Mouse (Mus musculus) limb, embryonic 10.5 days (tissue): ENCODE data around the gene Fdps. TPM values are rescaled to one million over a fixed set of nuclear protein-coding genes. Genes with fewer than 3 reads are reported as not detected.
"Not testable (repeated sequence)": the region's sequence is repeated elsewhere in the genome, so short reads cannot be mapped to it uniquely, and the experiment has no call there.

ENCODE experiments used
- DNase-seq: peaks from one replicate; pipeline ENCODE4 v3.0.0-alpha.2; 2017; ENCODE audit warnings: low spot score
- H3K27ac ChIP-seq: fragments of 300-500 bp; sonication (generic); 2 replicates; pipeline ENCODE4 v1.5.1; 2016; ENCODE audit warnings: mild to moderate bottlenecking
- H3K27me3 ChIP-seq: fragments of 300-500 bp; sonication (generic); 2 replicates; pipeline ENCODE4 v1.6.1; 2016; ENCODE audit warnings: low read depth, mild to moderate bottlenecking; ENCODE audit not compliant: poor library complexity, severe bottlenecking
- H3K36me3 ChIP-seq: fragments of 300-500 bp; sonication (generic); 2 replicates; pipeline ENCODE4 v1.6.1; 2016; ENCODE audit warnings: mild to moderate bottlenecking, moderate library complexity
- H3K4me1 ChIP-seq: fragments of 300-500 bp; sonication (generic); 2 replicates; pipeline ENCODE4 v1.6.1; 2016
- H3K4me3 ChIP-seq: fragments of 300-500 bp; sonication (generic); 2 replicates; pipeline ENCODE4 v1.5.1; 2016; ENCODE audit warnings: mild to moderate bottlenecking, moderate library complexity
- H3K9me3 ChIP-seq: fragments of 300-500 bp; sonication (generic); replicated peaks from 2 replicates; pipeline ENCODE4 v1.6.1; 2016; ENCODE audit warnings: mild to moderate bottlenecking
- WGBS: fragments of 180-500 bp; shearing (Covaris S2); methylation state at CpG from one replicate; pipeline ENCODE4 v1.1.7; 2016; 5-methylcytosine and 5-hydroxymethylcytosine counted together
- polyA plus RNA-seq: library from polyadenylated mRNA; unstranded; fragments of >200 nt; fragmentation: Nextera tagmentation; extraction: Ambion mirVana; gene quantifications from 2 replicates; pipeline ENCODE4 v1.2.1, GENCODE M21; 2016

Gene Fdps
- polyA plus RNA-seq, 1 experiment from 2014 or later = 361 TPM

GRCm38 (mm10) chr3:89093175-89093574, 8.6 kb downstream of the Fdps start, which contains the start of gene Rusc1:
Gene Rusc1 (minus strand): TSS chr3:89093311.
- peaks cover 66% of the 10 kb centered on the region for H3K27me3 ChIP-seq
- DNase-seq = peak; percentile 77
- peak within 1 kb of the TSS; percentile 73 for H3K4me3 ChIP-seq
- peaks cover 49% of the 10 kb centered on the region for H3K36me3 ChIP-seq
- H3K27ac ChIP-seq = no peak within 1 kb of the TSS
- peaks cover 64% of the 10 kb centered on the region for H3K4me1 ChIP-seq
- 1% methylated on average over 18 of the region's 18 CpGs for WGBS
- H3K9me3 ChIP-seq = no peaks in the 10 kb centered on the region

GRCm38 (mm10) chr3:89092509-89093090, 9.2 kb downstream of the Fdps start:
- peak overlapping the region; percentile 73 for H3K4me3 ChIP-seq
- no peak overlapping the region for H3K27ac ChIP-seq
- peaks cover 72% of the 10 kb centered on the region for H3K27me3 ChIP-seq
- H3K36me3 ChIP-seq = peaks cover 43% of the 10 kb centered on the region
- H3K9me3 ChIP-seq = no peaks in the 10 kb centered on the region
- 16% methylated on average over 11 of the region's 11 CpGs for WGBS
- H3K4me1 ChIP-seq = peaks cover 70% of the 10 kb centered on the region
- DNase-seq = no peak

DNA sequence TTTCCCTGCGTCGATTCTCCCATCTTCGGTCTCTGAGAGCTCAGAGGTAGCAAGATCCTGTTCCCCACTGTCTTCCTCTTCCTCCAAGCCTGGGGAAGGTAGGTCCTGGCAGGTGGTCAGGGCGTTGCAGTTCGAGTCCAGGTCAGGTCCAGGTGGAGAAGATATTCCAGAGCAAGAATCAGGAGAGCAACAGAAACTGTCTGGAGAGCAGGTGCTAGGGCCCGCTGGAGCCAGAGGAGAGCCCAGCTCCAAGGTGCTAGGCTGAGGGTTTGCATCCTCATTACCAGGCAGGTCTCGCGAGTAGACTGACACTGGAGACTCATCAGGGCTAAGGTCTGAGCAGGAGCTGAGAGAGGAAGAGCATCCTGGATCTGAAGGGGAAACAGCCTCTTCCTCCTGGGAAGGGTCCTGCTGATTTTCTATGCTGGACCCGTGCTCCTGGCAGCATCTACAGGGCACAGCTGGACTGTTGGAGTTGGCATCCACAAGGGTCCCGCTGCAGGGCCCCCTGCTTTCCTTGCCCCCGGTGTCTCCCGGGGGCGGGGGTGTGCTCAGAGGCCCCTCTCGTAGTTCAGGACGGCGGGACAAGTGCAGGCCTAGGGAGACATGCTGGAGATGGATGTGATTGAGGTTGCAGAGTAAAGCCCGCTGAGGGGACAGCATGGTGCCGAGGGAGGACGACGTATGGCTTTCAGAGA, 9.8 kb downstream of the Fdps start:
- Histone ChIP-seq H3K4me3 (peak overlapping the region; percentile 73), H3K4me1 (peaks cover 74% of the 10 kb centered on the region), H3K36me3 (peaks cover 37% of the 10 kb centered on the region), H3K27me3 (peaks cover 73% of the 10 kb centered on the region), H3K27ac (no peak overlapping the region), H3K9me3 (no peaks in the 10 kb centered on the region)
- DNase-seq = no peak
- 7% methylated on average over 20 of the region's 20 CpGs for WGBS

DNA sequence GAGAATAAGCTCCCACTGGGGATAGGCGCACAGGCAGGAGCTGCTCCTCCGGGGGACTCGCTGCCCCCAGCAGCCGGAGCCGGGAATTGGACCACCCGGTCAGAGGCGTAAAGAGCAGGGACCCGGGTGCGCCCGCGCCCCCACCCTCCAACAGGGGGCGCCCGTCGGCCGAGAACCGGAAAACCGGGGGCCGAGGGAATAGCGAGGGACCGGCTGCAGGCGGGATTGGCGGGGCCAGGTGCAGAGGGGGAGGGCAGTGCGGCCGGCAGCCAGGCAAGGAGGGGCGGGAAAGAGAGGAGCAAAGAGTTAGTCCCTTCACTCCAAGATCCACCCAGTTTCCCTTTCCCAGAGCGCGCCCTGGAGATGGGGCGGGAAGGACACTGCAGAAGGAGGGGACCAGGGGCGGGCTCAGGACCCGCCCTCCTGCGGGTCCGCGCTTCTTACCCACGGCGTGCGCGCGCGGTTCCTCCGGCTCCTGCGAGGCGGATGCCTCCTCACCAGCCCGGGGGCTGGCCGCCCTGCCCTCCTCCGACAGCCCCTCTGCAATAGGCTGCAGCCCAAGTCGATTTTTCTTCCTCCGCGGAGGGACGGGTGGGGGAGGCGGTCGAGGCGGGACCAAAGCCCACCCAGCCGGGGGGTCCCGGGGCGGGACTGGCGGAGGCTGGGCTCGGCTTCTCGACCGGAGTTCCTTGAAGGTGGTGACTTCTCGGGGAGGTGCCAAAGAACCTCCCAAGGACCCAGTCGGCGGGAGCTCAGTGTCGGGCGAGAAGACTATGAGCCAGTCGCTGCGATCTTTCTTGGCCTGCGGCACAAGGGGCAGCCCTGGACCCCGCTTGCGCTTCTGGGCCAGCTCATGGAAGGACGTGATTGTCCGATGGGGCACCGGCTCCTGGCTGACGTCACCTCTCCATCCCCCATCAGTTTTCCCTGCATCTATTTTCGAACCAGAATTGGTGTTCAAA, 10.8 kb downstream of the Fdps start:
- Histone ChIP-seq H3K27me3 (peaks cover 73% of the 10 kb centered on the region), H3K4me3 (peak overlapping the region; percentile 73), H3K27ac (peak overlapping the region; percentile 86), H3K36me3 (peaks cover 30% of the 10 kb centered on the region), H3K9me3 (no peaks in the 10 kb centered on the region), H3K4me1 (peaks cover 71% of the 10 kb centered on the region)
- WGBS = under 1% methylated on average over 69 of the region's 74 CpGs
- peak; percentile 93 for DNase-seq

DNA sequence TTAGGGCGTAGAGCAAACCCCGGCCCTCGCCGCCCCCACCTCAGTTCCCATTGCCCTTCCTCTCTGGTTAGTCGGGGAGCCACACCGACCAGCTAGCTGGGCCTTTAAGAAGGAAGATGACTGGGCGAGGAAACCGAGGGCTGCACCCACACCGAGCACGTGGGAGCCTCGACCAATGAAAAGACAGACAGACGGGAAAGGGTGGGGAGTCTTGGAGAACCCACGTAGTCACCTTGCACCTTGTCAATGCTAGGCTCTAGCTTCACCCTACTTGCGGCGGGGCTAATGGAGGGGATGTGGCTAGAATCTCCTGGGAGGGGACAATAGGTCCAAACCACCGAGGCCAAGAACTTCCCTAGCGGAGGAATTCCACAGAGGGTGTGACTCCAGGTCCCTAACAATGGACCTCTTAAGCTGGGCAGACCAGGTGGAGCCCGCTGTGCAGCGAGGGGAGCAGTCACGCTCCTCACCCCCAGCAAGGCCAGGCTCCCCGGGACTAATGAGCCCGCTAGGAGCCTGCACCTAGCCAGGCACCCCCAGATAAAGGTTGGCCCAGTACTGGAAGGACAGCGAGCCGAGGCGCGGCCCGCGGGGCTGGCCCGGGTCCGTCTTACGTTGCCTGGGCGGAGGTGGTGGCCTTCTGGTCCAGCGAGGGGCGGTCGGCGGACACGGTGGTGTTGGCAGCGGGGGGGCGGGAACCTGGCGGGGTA, 11.7 kb downstream of the Fdps start:
- Histone ChIP-seq H3K27me3 (peaks cover 72% of the 10 kb centered on the region), H3K9me3 (no peaks in the 10 kb centered on the region), H3K4me3 (peak overlapping the region; percentile 73), H3K4me1 (peaks cover 71% of the 10 kb centered on the region), H3K36me3 (peaks cover 24% of the 10 kb centered on the region), H3K27ac (peak overlapping the region; percentile 86)
- under 1% methylated on average over 39 of the region's 40 CpGs for WGBS
- DNase-seq = peak; percentile 82

DNA sequence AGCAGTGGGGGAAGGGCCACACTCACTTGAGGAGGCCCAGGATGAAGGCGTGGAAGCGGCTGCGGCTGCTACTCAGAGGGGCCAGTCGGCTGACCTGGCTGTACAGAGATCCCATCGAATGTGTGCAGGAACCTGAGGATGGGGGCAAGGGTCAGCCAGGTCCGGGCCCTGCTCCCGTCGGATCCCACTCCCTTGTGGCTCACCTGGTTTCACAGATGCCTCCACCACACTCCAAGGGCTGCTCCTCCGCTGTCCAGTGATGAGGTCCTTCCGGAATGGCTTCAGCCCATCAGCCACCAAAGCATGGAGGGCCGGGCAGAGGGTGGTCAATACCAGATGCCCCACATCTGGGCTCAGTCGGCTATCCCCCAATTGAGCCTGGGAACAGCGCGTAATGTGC, 12.8 kb downstream of the Fdps start:
- 56% methylated on average over 14 of the region's 14 CpGs for WGBS
- Histone ChIP-seq H3K27ac (peak overlapping the region; percentile 26; the same call in 1 of the 2 replicates), H3K36me3 (peaks cover 21% of the 10 kb centered on the region), H3K4me1 (peaks cover 67% of the 10 kb centered on the region), H3K4me3 (peak overlapping the region; percentile 73), H3K9me3 (no peaks in the 10 kb centered on the region), H3K27me3 (peaks cover 61% of the 10 kb centered on the region)
- no peak for DNase-seq

DNA sequence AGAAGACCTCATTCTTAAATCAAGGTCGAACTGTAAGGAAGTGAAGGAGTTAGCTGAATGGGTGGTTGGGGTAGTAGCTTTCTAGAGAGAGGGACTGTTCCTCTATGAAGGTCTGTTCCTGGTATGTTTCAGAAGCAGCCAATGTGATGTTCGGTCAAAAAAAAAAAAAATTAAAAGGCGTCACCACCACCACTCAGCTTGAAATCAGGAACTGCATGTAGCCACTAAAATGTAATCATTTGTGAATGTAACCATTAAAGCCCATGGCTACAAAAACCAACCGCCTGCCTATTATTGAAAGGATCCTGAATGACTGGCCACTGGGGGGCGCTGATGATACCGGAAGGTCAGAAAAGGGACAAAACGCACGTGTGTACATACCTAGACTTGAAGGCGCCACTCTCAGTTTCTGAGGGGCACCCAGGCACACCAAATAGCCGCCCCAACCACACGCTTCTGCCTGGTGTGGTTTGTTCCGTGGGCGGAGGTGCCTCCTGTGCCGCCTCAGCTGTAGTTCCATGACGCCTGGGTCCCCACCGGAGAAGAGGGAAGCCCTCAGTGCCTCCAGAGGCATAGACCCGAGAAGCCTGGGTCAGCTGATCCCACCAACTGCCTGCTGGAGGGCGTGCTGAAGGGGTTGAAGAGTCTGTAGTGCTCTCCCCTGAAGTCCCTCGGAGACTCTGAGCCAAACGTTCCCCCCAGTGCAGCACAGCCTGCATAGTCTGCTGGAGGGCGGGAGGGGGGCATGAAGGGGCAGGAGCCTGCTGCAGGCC, 14.2 kb downstream of the Fdps start:
- Histone ChIP-seq H3K36me3 (peaks cover 17% of the 10 kb centered on the region), H3K4me1 (peaks cover 52% of the 10 kb centered on the region), H3K27ac (peak overlapping the region; percentile 75), H3K9me3 (no peaks in the 10 kb centered on the region), H3K27me3 (peaks cover 47% of the 10 kb centered on the region), H3K4me3 (peak overlapping the region; percentile 20; the same call in 1 of the 2 replicates)
- DNase-seq = peak; percentile 90
- WGBS = 33% methylated on average over 21 of the region's 21 CpGs

DNA sequence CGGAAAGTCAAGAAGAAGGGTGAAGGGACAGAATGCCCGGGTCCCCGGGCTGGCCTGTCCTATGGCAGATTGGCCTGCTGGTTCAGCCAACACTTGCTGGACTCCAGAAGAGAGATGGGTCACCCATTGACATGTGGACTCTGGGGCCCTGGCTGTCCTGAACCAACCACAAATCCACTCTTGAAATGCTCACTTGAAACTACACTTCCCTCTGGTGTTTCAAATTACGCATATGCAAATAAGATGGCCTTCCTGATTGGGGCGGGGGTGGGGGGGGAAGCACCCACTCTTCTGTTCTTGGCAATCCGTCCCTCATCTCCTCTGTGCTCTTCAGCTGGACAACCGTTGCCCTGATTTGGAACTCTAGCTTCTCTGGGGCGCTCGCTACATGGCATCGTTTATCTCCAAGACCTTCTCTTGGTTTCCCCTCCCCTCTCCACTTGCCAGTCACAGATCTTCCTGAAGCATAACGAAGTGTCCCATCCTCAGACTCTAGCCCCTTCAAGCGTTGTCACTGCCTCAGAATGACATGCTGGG, 17.0 kb downstream of the Fdps start:
- no peaks in the 10 kb centered on the region for H3K9me3 ChIP-seq
- no peak overlapping the region for H3K4me3 ChIP-seq
- DNase-seq = no peak
- peaks cover 24% of the 10 kb centered on the region for H3K4me1 ChIP-seq
- H3K36me3 ChIP-seq = peaks cover 40% of the 10 kb centered on the region
- peaks cover 22% of the 10 kb centered on the region for H3K27me3 ChIP-seq
- 86% methylated on average over 12 of the region's 12 CpGs for WGBS
- no peak overlapping the region for H3K27ac ChIP-seq

GRCm38 (mm10) chr3:89084133-89084532, 17.6 kb downstream of the Fdps start:
- H3K36me3 ChIP-seq = peaks cover 46% of the 10 kb centered on the region
- peaks cover 18% of the 10 kb centered on the region for H3K4me1 ChIP-seq
- WGBS = 87% methylated on average over 2 of the region's 2 CpGs
- no peak overlapping the region for H3K4me3 ChIP-seq
- no peaks in the 10 kb centered on the region for H3K9me3 ChIP-seq
- no peak for DNase-seq
- no peak overlapping the region for H3K27ac ChIP-seq
- peaks cover 16% of the 10 kb centered on the region for H3K27me3 ChIP-seq

DNA sequence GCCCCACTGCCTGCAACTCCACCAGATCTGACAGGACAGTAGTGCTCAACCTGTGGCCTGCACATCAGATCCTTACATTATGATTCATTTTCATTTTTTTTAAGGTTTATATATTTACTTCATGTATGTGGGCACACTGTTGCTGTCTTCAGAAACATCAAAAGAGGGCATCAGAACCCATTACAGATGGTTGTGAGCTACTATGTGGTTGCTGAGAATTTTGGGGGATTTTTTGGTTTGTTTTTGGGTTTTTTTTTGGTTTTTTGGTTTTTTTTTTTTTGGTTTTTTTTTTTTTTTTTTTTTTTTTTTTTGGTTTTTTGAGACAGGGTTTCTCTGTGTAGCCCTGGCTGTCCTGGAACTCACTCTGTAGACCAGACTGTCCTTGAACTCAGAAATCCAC, 19.5 kb downstream of the Fdps start:
- DNase-seq, H3K4me3 ChIP-seq, H3K9me3 ChIP-seq, H3K27me3 ChIP-seq, H3K4me1 ChIP-seq, H3K27ac ChIP-seq: not testable (repeated sequence)
- H3K36me3 ChIP-seq = peaks cover 65% of the 10 kb centered on the region

DNA sequence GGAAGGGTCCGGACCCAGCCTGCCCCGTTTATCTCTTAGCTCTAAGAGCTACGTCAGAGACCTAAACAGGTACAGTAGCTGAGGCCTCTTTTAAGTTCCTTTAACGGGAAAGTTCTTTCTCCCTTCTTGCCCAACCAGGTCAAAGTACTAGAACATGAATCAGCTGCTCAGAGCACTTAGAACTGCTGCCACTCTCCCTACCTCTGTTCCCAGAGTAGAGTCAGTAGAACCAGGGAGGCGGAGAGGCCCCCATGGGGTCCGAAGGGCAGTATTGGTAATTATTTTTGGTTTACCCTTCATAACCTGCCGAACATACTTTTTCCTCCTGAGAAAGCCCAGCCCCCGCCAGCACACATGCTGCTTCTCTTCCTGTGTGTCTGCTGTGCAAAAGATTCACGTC, 24.4 kb downstream of the Fdps start:
- Histone ChIP-seq H3K36me3 (peaks cover 97% of the 10 kb centered on the region), H3K9me3 (no peaks in the 10 kb centered on the region), H3K27me3 (no peaks in the 10 kb centered on the region), H3K4me3 (no peak overlapping the region), H3K27ac (no peak overlapping the region), H3K4me1 (no peaks in the 10 kb centered on the region)
- 92% methylated on average over 9 of the region's 9 CpGs for WGBS
- no peak for DNase-seq

- Histone ChIP-seq H3K36me3 (peaks cover 99% of the 10 kb centered on the region), H3K4me3 (no peak overlapping the region), H3K27me3 (no peaks in the 10 kb centered on the region), H3K9me3 (no peaks in the 10 kb centered on the region), H3K27ac (no peak overlapping the region), H3K4me1 (no peaks in the 10 kb centered on the region)
- no peak for DNase-seq
Measured at GRCm38 (mm10) chr3:89067265-89067664, 34.5 kb downstream of the Fdps start.
